Mouse (Mus musculus) layer of hippocampus, adult 9-10 months (tissue): Measurements from ENCODE around the gene Ttll13.

Experiments used
- DNase-seq: peaks from one replicate; pipeline ENCODE4 v3.0.0; 2022; ENCODE audit warnings: low spot score

Ttll13 gene

GRCm38 (mm10) chr7:80267764-80268163, 21.6 kb downstream of the Ttll13 start:
- DNase-seq: no peak

GRCm38 (mm10) chr7:80268897-80269750, 22.9 kb downstream of the Ttll13 start, which contains the start of gene Vps33b:
Gene Vps33b (plus strand): TSS chr7:80269649.
- peak; percentile 96 for DNase-seq

GRCm38 (mm10) chr7:80269751-80270255, 23.6 kb downstream of the Ttll13 start:
- DNase-seq: no peak

GRCm38 (mm10) chr7:80273456-80273855, 27.3 kb downstream of the Ttll13 start:
- DNase-seq: no peak

- no peak for DNase-seq
Observed at GRCm38 (mm10) chr7:80276374-80276773, 30.2 kb downstream of the Ttll13 start.

GRCm38 (mm10) chr7:80280032-80280431, 33.9 kb downstream of the Ttll13 start:
- no peak for DNase-seq

GRCm38 (mm10) chr7:80280998-80281397, 34.8 kb downstream of the Ttll13 start:
- no peak for DNase-seq

GRCm38 (mm10) chr7:80281646-80282045, 35.5 kb downstream of the Ttll13 start:
- no peak for DNase-seq

GRCm38 (mm10) chr7:80283226-80283918, 37.2 kb downstream of the Ttll13 start:
- no peak for DNase-seq

- no peak for DNase-seq
Observed at GRCm38 (mm10) chr7:80284391-80284790, 38.2 kb downstream of the Ttll13 start.

GRCm38 (mm10) chr7:80285725-80286124, 39.5 kb downstream of the Ttll13 start:
- DNase-seq: no peak

- DNase-seq: no peak
Observed at GRCm38 (mm10) chr7:80287736-80288135, 41.6 kb downstream of the Ttll13 start.

- peak; percentile 99 for DNase-seq
Observed at GRCm38 (mm10) chr7:80294062-80294763, 48.0 kb downstream of the Ttll13 start, which contains the start of gene Prc1. Gene Prc1 (plus strand): TSS chr7:80294450.

GRCm38 (mm10) chr7:80294764-80295648, 48.8 kb downstream of the Ttll13 start:
- DNase-seq: no peak

- no peak for DNase-seq
Observed at GRCm38 (mm10) chr7:80296462-80296861, 50.3 kb downstream of the Ttll13 start.

GRCm38 (mm10) chr7:80297041-80297440, 50.9 kb downstream of the Ttll13 start:
- no peak for DNase-seq

GRCm38 (mm10) chr7:80298754-80299153, 52.6 kb downstream of the Ttll13 start:
- DNase-seq: no peak

GRCm38 (mm10) chr7:80299568-80299967, 53.4 kb downstream of the Ttll13 start:
- DNase-seq: no peak

- DNase-seq: no peak
Observed at GRCm38 (mm10) chr7:80301522-80301921, 55.3 kb downstream of the Ttll13 start.

GRCm38 (mm10) chr7:80307766-80308165, 61.6 kb downstream of the Ttll13 start:
- DNase-seq: no peak
